ENCODE assay signal across 9 mouse cellular contexts in genomic region chr4:64046831-64047493, GRCm38 (mm10). TPM values are rescaled to one million over a fixed set of nuclear protein-coding genes. Genes with fewer than 3 reads are reported as not detected.
DNase-seq lines count a peak whose midpoint lies in the region; ATAC-seq lines count a peak whose summit lies in the region.
"Had no signal": no experiment of that assay in that cellular context is flagged by ENCODE, and none has a peak within 500 bp of the region (broad histone marks: within the 10 kb centered on the region; RNA-seq: fewer than 3 reads in every experiment).

Gene Tnc, minus strand, starts transcription at chr4:64047015.

- no peaks in the 10 kb centered on the region for H3K9me3 ChIP-seq in forebrain, embryonic 13.5 days (replicated peaks)
- no peaks in the 10 kb centered on the region for H3K9me3 ChIP-seq in heart, embryonic 15.5 days (replicated peaks)
- no peaks in the 10 kb centered on the region for H3K9me3 ChIP-seq in limb, embryonic 15.5 days
- H3K9me3 ChIP-seq in neural tube, embryonic 12.5 days, result no peaks in the 10 kb centered on the region
- H3K9me3 ChIP-seq: megakaryocyte, embryonic 14.5 days had no signal

- H3K27me3 ChIP-seq in forebrain, embryonic 13.5 days, result peaks cover 14% of the 10 kb centered on the region; the same call in 1 of the 2 replicates
- H3K27me3 ChIP-seq in heart, embryonic 15.5 days, result peaks cover 63% of the 10 kb centered on the region
- no peaks in the 10 kb centered on the region for H3K27me3 ChIP-seq in limb, embryonic 15.5 days
- H3K27me3 ChIP-seq in neural tube, embryonic 12.5 days (replicated peaks), result peaks cover 9% of the 10 kb centered on the region

- H3K4me2 ChIP-seq in forebrain, embryonic 13.5 days, result peak within 1 kb of the TSS; percentile 65
- peak within 1 kb of the TSS; percentile 75 for H3K4me2 ChIP-seq in heart, embryonic 15.5 days
- H3K4me2 ChIP-seq in limb, embryonic 15.5 days, result peak within 1 kb of the TSS; percentile 74
- H3K4me2 ChIP-seq in neural tube, embryonic 12.5 days (replicated peaks), result peak within 1 kb of the TSS; percentile 61

- H3K4me1 ChIP-seq in forebrain, embryonic 13.5 days, result peaks cover 14% of the 10 kb centered on the region
- H3K4me1 ChIP-seq in heart, embryonic 15.5 days (replicated peaks), result peaks cover 12% of the 10 kb centered on the region
- peaks cover 40% of the 10 kb centered on the region for H3K4me1 ChIP-seq in limb, embryonic 15.5 days
- H3K4me1 ChIP-seq in neural tube, embryonic 12.5 days, result peaks cover 11% of the 10 kb centered on the region
- H3K4me1 ChIP-seq: megakaryocyte, embryonic 14.5 days had no signal

- peak; percentile 84 for ATAC-seq in forebrain, embryonic 13.5 days
- ATAC-seq in heart, embryonic 15.5 days (replicated peaks; ENCODE audit: insufficient number of reproducible peaks, insufficient read depth, low FRiP score, low read depth), result peak; percentile 82
- peak; percentile 83; the same call in 1 of the 2 replicates for ATAC-seq in limb, embryonic 15.5 days (ENCODE audit: insufficient number of reproducible peaks, low FRiP score, low TSS enrichment, low read depth)
- peak; percentile 67 for ATAC-seq in neural tube, embryonic 12.5 days (ENCODE audit: low FRiP score, low read depth)

- H3K4me3 ChIP-seq in forebrain, embryonic 13.5 days, result peak within 1 kb of the TSS; percentile 35
- H3K4me3 ChIP-seq in heart, embryonic 15.5 days, result peak within 1 kb of the TSS; percentile 51
- peak within 1 kb of the TSS; percentile 44 for H3K4me3 ChIP-seq in limb, embryonic 15.5 days
- peak within 1 kb of the TSS; percentile 22; the same call in 1 of the 2 replicates for H3K4me3 ChIP-seq in neural tube, embryonic 12.5 days
- H3K4me3 ChIP-seq: megakaryocyte, embryonic 14.5 days had no signal

- 1% methylated on average over 26 of the region's 26 CpGs for WGBS in forebrain, embryonic 13.5 days
- WGBS in heart, embryonic 15.5 days, result under 1% methylated on average over 26 of the region's 26 CpGs
- under 1% methylated on average over 26 of the region's 26 CpGs for WGBS in limb, embryonic 15.5 days
- under 1% methylated on average over 26 of the region's 26 CpGs for WGBS in neural tube, embryonic 12.5 days

- peak; percentile 46 to 57 for DNase-seq in cerebellum, postnatal 10 days
- no peak for DNase-seq in cerebellum, adult 11 months
- peak; percentile 61 for DNase-seq in kidney, postnatal 14 days
- DNase-seq in B cell, adult 2 months, result no peak

- peak within 1 kb of the TSS; percentile 47 for H3K9ac ChIP-seq in forebrain, embryonic 13.5 days
- peak within 1 kb of the TSS; percentile 43 for H3K9ac ChIP-seq in heart, embryonic 15.5 days
- 0 out of 2 replicates have a peak within 1 kb of the TSS, but pooled peaks have one; percentile 42 for H3K9ac ChIP-seq in limb, embryonic 15.5 days
- H3K9ac ChIP-seq in neural tube, embryonic 12.5 days, result no peak within 1 kb of the TSS

- no peak within 1 kb of the TSS for H3K27ac ChIP-seq in forebrain, embryonic 13.5 days
- H3K27ac ChIP-seq in heart, embryonic 15.5 days, result no peak within 1 kb of the TSS
- peak within 1 kb of the TSS; percentile 79 for H3K27ac ChIP-seq in limb, embryonic 15.5 days
- no peak within 1 kb of the TSS for H3K27ac ChIP-seq in neural tube, embryonic 12.5 days

- H3K36me3 ChIP-seq in forebrain, embryonic 13.5 days (ENCODE audit: poor library complexity, severe bottlenecking), result no peaks in the 10 kb centered on the region
- H3K36me3 ChIP-seq in heart, embryonic 15.5 days, result no peaks in the 10 kb centered on the region
- no peaks in the 10 kb centered on the region for H3K36me3 ChIP-seq in limb, embryonic 15.5 days
- H3K36me3 ChIP-seq in neural tube, embryonic 12.5 days, result no peaks in the 10 kb centered on the region

RNA-seq across cellular contexts. Expression of gene Tnc, which starts in this region (rescaled TPM):
- polyA plus RNA-seq in forebrain, embryonic 13.5 days (2015; fragmentation: Nextera tagmentation; extraction: Ambion mirVana), result 5.2 and 7.2 TPM in 2 replicates
- 16.3 and 34.7 TPM in 2 replicates for polyA plus RNA-seq in heart, embryonic 15.5 days (2015; fragmentation: Nextera tagmentation; extraction: Ambion mirVana)
- polyA plus RNA-seq in limb, embryonic 15.5 days (2015; fragmentation: Nextera tagmentation; extraction: Ambion mirVana), result 60.0 and 61.3 TPM in 2 replicates
- polyA plus RNA-seq in neural tube, embryonic 12.5 days (2016; fragmentation: Nextera tagmentation; extraction: Ambion mirVana), result 7.6 and 7.7 TPM in 2 replicates

Comparison
In these comparisons a context has a peak if more than half of its experiments do, and no peak if none do; other contexts are left out.
1. DNase-seq: peak in cerebellum, postnatal 10 days (2 of 2) and kidney, postnatal 14 days (single experiment); none in cerebellum, adult 11 months (single experiment) and B cell, adult 2 months (0 of 2).
2. Peak in every context shown above with its lines, with median percentiles within 50 percentile points of each other: ATAC-seq, H3K4me2 ChIP-seq and H3K4me3 ChIP-seq.